Mouse (Mus musculus) spleen, adult 2 months (tissue): Measurements from ENCODE around the gene Slc4a10.

Experiments used
- CTCF ChIP-seq: fragments of 200-500 bp; IDR thresholded peaks from 2 replicates; pipeline ENCODE4 v1.5.1; 2011; ENCODE audit warnings: mild to moderate bottlenecking, inconsistent platforms; ENCODE audit not compliant: insufficient read depth, insufficient read length, insufficient replicate concordance; ENCODE audit errors: extremely low read depth
- POLR2A ChIP-seq: fragments of 200-500 bp; IDR thresholded peaks from 2 replicates; pipeline ENCODE4 v1.6.1; 2011; ENCODE audit warnings: low read depth, low read length, inconsistent platforms

- no peak for TF ChIP-seq CTCF
- TF ChIP-seq POLR2A = no peak
Measured at GRCm38 (mm10) chr2:62147636-62148035, 101.4 kb downstream of the Slc4a10 start.
